Mouse (Mus musculus) retina, postnatal 1 day (tissue): ENCODE measurements around the gene Endou.
A peak's percentile ranks its signal among the peaks of the same experiment; 100 is the strongest.

Source experiments
- DNase-seq: peaks from one replicate; pipeline ENCODE4 v3.0.0-alpha.2; 2012

Endou gene

DNA sequence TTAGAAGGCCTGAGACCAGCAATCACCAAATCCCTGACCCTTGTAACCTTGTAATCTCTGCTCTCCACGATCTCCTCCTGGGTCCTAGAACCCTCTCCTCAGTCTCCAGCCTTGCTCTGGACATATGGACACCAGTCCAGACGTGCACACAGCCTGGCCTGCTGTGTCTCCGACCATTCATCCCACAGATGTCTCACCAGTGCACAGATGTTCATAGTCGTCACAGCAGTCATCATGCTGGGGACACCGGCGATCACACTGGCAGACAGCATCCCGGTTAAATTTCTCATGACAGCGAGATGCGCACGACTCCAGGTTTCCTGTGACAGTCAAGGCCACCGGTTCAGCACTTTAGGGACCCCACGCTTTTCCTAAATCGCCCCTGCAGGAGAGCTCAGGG is 4.8 kb downstream of the Endou start:
- no peak for DNase-seq

DNA sequence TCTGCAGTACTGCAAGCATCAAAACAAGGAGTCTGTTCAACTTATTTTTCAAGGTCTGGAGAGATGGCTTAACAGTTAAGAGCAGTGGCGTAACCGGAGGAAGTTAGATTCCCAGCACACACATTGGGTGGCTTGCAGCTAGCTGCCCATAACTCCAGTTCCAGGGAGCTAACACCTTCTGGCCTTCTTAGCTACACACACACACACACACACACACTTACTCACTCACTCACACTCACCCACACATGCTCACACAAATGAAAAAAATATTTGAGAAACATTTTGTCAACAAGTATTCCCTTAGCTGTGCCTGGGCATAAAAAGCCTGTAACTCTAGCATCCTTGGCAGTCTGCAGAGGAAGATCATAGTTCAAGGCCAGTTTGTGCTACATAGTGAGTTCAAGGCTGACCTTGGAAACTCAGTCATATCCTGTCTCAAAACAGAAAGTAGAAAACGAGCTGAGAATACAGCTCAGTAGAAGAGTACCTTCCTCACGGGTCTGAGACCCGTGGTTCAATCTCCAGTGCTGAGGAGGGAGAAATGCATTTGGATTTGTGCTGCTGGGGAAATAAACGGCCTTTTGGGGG is 5.8 kb downstream of the Endou start:
- no peak for DNase-seq

DNA sequence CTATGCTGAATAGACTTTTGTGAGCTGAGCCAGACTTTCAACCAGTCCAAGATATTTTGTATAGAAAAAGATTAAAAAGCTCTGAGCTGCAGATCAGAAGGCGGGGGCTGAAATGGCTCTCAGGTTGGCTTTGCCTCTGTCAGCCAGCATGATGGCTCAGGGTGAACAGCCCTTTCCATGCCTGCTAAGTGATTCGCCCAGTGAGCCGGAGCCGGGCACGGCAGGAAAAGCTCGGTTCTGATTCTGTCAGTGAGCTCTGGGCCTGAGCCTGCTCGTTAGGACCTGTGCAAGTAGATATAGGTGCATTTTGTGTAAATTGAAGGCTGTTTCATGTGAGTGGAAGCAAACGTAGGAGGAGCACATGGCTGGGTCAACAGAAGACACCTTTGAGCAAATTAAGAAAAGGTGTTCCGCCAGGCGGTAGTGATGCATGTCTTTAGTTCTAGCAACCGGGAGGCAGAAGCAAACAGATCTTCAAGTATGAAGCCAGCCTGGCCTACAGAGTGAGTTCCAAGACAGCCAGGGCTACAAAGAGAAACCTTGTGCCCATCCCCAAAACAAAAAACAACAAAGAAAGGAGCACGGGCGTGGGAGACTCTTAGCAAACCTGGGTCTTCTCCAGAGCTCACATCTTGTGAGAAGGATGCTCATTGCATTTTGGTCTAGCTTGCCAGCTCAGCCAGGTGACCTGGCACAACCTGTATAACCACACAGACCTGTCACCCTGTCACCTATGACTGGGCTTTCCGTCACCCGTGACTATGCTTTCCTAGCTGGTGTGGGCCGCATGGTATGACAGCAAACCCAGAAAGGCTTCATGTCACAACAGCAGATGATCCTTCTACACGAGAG is 6.6 kb downstream of the Endou start:
- DNase-seq = no peak

DNA sequence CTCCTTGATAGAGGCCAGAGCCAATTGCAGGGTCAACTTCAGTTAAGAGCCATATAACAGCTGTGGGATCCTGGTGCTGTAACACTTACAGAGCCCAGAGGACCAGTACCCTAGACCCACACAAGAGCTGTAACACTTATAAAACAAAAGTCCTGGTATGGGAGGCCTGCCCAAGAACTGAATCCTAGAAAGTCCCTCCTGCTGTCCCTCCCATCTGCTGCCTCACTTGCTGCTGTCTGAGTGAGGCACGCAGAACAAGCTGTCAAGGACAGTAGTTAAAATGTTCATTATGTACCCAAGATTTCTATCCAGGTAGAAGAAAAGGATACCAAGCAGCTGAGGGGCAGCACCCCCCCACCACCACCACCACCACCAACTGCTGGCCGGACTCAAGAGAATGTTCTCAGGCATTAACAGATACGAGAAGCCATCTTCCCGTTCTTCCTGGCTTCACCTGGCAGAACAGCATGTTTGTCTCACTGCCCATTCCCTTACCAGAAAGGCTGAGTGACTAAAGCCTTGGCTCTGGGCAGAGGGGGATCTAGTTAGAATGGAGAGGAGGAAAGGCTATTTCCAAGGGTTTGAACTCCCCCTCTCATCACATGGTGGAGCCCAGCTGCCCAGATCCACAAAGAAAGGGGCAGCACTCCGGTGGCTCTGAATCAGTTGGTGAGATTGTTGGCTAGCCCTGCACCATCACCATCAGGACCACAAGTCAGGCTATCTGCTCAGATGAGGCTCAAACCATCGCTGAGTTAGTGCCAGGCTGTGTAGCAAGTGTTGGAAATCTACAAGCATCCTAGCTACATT is 7.4 kb downstream of the Endou start:
- no peak for DNase-seq

DNA sequence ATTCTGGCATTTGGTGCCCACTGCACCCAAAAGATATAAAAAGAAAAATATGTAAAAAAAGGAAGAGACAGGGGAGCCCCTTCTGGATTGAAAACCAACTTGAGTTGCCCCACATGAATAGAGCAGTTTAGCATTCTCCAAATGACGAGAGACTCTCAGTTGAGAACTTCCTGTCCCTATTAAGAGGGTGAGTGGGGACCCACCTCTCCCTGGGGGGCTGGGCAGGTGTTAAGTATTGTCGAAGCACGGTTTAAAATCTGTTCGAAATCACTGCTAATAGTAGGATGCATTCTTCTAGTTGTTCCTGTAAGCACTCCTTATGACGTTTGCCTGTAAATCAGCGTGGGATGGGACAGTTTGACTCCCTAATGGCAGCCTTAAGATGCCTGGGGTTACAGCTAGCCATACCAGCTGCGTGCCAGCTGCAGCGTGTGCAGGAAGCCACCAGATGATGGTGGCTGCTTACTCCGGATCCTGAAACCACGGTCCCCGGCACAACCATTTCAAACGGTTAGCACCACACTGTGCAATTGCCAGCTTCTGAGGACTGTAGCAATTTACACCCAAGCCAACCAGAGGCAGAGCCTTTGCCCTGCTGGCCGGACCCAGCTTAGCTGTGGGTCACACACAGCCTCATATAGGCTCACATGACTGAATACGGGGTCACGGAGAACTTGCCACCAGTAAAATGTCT is 10.0 kb downstream of the Endou start:
- no peak for DNase-seq

DNA sequence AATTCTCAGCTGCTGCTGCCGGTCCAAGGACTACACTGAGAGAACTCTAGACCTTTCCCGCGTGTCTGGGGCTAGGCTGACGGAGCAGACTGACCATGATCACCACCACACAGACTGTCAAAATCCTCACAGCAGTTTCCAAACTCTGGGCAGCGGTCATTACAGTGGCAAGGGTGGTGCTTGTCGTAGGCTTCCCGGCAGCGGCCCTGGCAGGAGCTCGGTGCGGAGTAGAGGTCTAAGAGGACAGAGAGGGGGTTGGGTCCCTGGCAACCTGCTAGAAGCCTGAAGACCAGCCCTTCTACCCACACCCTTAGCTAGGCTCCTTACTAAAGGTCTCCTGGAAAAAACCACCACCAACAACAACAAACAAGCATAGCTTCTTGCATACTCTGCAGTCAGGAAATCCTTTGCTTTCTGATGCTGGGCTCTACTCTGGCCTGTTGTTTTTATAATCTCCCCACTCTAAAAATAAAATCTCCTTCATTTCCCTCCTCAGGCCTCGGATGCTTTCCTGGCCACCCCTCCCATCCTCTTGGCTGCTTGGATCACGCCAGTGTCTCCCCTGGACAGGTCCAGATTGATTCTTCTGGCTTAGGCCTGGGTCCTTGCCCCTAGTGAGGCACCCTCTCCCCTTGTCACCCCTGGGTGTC is 11.0 kb downstream of the Endou start:
- DNase-seq = no peak

DNA sequence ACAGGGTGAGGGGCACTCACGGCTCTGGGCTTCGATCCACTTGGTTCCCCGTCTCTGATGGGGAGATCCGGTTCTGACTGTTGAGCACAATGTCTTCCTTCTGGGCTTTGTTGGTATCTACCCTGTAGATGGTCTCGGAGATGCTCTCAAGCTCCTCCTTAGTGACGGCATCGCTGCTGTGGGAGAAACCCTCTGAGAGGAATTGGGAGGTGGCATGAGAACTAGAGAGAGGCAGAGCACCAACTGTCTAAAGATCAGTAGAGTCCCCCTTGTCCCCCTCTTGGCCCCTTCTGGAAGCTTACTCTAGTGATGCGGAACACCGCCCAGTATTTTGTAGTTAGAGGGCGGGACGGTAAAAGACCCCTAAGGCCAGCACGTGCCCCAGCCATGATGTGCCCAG is 11.6 kb downstream of the Endou start:
- DNase-seq = no peak

DNA sequence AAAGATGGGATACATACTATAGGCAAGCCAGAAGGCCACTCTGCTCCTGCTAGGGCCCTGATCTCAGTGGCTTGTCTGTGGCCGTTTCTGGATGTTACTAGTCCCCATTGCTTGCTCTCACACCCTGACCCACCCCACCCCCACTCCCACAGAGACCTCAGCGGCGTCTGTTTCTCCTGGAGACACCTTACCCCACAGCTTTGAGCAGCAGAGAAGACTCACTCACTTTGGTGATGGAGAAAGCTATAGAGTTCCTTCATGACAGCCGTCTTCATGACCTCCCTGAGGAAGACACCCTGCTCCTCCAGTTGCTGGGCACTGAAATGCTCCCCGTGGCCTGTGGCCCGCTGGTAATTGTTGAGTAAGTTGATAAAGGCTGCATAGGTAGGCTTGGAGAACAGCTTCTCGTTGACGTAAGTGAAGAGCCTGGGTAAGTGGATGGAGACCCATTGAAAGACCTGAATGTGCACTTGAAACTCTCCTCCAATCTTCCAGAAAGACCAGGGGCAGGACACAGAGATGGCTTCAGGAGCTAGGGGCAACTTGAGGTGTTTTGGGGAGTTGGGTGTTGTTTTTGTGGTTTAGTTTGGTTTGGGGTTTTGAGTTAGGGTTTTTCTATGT is 12.5 kb downstream of the Endou start:
- DNase-seq = no peak

DNA sequence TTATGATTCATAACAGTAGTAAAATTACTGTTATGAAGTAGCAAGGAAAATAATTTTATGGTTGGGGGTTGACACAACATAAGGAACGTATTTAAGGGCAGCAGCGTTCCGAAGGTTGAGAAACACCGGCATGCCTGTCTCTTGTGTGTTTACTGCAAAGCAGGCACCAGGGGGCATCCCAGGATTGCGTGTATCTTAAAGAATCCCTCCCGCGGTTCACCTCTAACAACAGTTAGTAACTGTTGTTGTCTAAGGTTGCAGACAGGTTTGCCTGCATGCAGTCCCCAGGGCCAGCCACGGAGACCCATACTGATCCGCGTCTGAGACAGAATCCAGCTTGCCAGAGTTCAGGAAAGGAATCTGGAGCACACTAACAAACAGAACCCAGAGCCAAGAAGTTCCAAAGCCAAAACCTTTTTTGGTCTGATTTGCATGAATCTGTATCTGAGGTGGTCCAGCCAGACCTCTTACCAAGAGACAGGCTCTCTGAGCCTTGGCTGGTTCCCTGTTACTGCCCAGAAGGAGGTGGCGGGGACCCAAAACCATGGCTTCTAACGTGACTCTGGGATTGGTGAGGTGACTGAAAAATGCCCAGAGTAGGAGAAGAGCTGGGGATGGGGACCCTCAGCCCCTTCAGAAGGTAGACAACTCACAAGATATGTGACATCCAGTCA is 13.1 kb downstream of the Endou start:
- DNase-seq = peak; percentile 76

DNA sequence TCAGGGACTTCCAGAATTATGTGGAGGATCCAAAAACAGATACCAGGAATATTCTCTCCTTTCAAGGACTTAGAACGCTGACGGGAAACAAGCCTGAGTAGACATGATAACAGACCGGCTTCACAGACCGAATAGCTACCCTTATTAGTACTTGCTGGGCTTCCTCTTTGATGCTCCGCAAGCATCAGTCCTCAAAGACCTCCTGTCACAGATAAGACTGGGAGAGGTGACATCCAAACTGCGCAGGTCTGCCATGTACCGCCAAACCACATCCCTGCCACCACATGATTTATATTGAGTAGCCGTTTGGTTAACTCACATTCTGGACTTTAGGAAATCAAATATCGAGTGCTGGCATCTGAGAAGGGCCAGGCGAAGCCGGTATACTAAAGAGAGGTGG is 14.4 kb downstream of the Endou start:
- no peak for DNase-seq

DNA sequence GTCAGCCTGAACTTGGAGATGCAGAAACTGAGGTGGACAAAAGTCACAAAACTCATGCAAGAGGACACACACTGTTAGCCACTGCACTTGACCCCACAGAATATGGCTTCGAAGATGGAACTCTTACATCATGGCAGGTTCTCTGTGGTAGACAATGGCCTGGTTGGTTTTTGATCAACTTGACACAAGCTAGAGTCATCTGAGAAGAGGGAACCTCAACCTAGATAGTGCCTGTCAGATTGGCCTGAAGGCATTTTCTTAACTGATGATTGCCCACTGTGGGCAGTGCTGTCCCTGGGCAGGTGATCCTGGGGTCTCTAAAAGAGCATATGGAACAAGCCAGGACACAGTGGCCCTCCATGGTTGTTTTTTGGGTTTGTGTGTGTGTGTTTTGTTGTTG is 15.4 kb downstream of the Endou start:
- no peak for DNase-seq

DNA sequence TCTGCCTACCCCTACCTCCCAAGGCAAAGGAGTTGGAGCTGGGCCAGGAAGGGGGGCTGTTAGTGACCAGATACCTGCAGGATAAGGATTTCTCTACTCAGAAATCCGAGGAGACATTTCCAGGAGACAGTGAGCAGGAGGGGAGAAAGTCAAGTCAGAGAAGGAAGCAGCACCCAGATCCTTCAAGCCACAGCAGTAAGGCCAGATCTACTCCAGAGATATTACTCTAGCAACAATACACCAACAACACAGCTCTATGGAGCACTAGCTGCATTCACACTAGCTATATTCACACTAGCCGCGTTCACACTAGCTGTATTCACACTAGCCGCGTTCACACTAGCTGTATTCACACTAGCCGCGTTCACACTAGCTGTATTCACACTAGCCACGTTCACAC is 16.1 kb downstream of the Endou start:
- DNase-seq = no peak

DNA sequence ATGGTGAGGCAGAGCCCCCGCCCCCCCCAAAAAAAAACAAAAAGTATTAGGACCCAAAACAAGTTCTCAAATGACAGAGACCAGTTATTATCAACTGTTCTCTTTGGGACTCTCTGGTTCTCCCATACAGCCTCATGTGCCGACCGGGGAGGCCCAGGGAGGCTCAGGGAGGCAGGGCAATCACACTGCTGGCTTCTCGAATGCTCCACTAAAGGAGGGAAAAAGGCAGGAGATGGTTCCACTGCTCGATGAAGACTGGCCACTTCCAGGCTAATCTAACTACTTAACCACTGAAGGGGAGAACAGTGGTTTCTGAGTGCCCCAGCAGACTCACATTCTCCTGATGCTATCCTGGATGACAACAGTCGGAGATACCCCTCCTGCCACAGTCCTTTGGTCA is 18.6 kb downstream of the Endou start:
- DNase-seq = no peak

DNA sequence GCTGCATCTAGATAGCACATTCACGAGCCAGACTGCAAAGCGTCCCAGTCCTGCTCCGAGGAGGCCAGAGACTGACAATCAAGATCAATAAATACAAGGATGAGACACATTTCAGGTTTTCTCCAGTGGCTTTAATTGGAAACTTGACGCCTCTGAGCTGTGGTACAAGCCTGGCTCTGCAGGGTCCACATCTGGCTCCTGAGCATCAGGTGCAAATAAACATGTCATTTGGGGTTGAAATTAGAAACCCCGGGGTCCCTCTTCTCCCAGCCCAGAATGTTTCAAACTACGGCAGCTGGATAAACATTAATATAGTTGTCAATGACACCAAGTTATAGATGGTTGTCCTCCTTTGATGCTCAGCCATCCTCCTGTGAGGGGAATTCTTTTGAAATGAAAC is 20.2 kb downstream of the Endou start:
- no peak for DNase-seq

DNA sequence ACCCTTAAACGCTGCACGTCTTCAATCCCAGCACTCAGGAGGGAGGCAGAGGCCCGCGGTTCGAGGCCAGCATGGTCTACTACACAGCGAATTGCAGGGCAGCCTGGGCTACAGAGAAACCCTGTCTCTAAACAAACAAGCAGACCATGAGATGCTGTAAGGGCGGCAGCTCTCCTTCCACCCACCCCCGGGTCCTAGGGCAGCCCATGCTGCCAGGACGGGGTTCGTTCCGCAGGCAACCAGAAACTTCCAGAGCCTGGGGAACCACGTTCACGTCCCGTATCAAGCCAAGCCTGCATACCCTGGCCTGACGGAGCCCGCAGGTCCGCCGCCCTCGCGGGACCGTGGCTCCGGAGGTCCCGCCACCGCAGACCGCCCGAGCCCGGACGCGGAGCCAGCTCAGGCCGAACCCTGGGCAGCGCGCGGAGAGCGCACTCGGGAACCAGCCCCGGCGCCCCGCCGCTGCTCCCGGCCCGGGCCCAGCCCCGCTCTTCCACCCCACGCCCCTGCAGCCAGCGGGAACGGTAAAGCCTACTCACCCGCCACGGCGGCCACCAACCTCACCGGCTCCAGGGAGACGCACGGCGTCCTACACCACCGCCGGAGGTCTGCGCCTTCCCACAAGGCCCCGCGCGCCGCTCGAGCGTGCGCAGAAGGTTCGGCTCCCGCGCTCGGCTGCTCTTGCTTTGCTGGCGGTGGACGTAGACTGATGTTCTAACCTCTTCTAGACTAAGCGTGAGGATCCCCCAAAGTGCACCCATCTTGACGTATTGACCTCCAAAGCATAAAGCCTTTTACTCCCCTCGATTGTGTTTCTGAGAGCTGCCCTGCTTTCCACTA is 25.7 kb downstream of the Endou start, which contains the start of gene Rpap3:
Rpap3 (minus strand) TSS at position 615 of the 840 bp plus-strand sequence.
- peak; percentile 90 for DNase-seq

DNA sequence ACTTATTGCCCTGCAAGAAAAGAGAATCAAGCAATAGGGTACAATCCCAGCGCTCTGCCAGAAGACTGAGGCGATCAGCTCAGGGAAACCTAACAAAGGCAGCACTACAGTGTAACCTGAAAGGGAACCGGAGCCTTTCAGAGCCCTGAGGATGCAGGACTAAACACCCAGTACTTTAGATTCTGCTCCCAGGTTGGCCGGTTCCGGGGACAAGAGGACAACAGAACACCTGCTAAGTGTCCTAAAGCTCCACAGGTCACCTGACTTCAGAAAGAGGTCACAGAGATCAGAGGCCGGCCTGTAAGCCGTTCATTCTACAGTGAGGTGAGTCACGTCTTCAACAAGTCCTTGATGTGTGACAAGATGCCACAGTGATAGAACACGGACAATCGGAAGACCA is 34.5 kb downstream of the Endou start:
- DNase-seq = no peak

DNA sequence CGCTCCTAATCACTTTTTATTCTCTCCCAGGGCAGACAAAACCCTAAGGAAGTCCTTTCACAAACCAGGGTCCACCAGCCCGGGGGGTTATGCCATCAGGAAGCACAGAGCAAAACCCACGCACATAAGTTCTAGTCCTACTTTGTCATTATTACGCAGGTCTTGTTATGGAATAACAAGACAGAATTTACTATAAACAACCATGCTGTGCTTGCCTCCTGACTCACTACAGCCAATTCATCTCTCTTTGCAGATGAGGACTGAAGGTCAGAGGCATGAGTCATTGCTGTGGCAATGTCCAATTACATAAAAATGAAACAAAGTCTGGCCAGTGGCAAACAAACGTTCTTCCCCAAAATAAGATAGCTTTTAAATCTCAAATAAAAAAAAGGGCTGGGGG is 37.7 kb downstream of the Endou start:
- no peak for DNase-seq

DNA sequence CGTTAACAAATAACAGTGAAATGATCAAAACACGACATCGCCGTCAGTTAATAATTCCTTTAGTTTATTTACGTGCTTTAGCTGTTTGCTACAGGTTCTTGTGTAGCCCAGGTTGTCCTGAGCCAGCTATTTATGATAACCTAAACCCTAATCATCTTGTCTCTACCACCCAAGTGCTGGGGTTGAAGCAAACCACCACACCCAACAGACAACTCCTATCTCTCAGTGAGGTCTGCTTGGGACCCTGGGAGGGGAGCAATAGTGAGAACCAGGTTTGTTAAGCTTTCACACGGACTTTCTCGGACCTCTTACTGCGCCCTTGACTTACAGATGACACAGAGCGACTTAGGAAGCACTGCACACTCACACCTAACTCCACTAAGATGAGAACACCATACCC is 47.0 kb downstream of the Endou start:
- DNase-seq = no peak

DNA sequence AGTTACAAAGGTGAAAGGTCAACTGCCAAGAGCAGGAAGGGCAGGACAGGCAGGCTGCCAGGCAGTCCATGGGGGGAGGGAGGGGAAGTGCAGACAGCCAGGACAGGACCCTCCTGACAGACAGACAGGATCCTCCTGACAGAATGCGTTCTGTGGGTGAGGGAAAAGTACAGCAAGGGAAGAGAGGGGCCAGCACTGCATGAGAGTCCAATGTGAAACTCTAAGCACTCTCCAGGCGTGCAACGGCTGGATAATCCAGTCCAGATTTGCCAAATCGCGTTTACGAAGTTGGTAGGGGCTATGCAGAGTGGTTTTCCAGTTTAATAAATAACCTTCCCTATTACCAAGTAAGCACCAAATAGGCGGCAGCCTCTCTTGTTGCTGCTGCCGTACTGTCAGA is 49.1 kb downstream of the Endou start:
- DNase-seq = no peak

DNA sequence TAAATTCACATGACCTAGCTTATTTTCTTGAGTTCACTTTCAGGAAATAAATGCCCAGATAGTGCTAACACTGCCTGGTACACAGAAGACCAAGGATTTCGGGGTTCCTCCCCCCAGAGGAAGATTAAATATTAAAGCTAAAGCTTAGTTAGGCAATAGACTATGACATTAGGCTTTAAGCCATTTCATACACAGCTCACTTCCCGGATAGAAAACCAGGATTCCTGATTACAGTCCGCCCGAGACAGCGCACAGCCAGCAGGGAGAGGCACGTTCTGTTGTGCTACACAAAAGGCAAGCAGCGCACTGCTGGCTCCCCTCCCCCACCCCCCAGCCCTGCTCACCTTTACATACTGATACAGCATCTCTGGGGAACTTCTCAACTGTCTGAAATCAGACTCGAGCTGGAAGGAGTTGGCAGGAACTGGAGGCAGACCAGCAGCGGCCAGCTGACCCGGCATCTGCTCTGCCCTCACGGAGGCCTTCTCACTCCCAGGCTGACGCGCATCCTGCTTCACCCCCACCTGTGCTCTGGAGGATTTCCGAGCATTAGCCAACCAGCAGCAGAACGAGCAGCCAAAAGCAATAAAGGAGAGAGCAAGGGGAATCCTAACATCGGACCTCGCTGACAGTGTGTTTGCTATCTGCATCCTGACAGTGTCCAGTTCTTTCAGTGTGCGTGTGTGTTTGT is 51.0 kb downstream of the Endou start:
- DNase-seq = no peak
